Mouse (Mus musculus): Measurements from ENCODE around the gene Fbln2. TPM values are rescaled to one million over a fixed set of nuclear protein-coding genes. Genes with fewer than 3 reads are reported as not detected.
"Not testable (repeated sequence)": the region's sequence is repeated elsewhere in the genome, so short reads cannot be mapped to it uniquely, and the experiment has no call there.

Fbln2 gene
- total RNA-seq (2014; rRNA removed; ENCODE audit: low replicate concordance) (222 and 302 TPM in 2 replicates), polyA plus RNA-seq (2015; fragmentation: Nextera tagmentation; extraction: Ambion mirVana) (117 and 120 TPM in 2 replicates)

- not testable (repeated sequence) for H3K36me3 ChIP-seq (replicated peaks; ENCODE audit: control insufficient read depth, insufficient read depth, low read length); H3K27me3 ChIP-seq (ENCODE audit: control insufficient read depth, insufficient read depth, low read length); DNase-seq (ENCODE audit: low spot score); H3K9me3 ChIP-seq (replicated peaks; ENCODE audit: control insufficient read depth, low read length); ATAC-seq (ENCODE audit: insufficient read depth, low read depth)
- Histone ChIP-seq H3K4me3 (ENCODE audit: low read depth, low read length) (peak within 1 kb of the TSS; percentile 45), H3K27ac (ENCODE audit: low read depth) (peak within 1 kb of the TSS; percentile 70), H3K4me1 (ENCODE audit: control insufficient read depth, insufficient read depth) (peaks cover 22% of the 10 kb centered on the region), H3K9ac (replicated peaks; ENCODE audit: low read depth, low read length) (peak within 1 kb of the TSS; percentile 51), H3K4me2 (ENCODE audit: low read depth, low read length) (peak within 1 kb of the TSS; percentile 66)
These were observed at the start of gene Fbln2 for GRCm38 (mm10) chr6:91212155-91212554. Gene Fbln2, plus strand, starts transcription at chr6:91212455.

GRCm38 (mm10) chr6:91163195-91163911 lies 48.9 kb upstream of the Fbln2 start:
- peaks cover 11% of the 10 kb centered on the region; the same call in 1 of the 2 replicates for H3K4me1 ChIP-seq (ENCODE audit: control insufficient read depth, insufficient read depth)
- no peak for TF ChIP-seq CTCF (IDR thresholded peaks at IDR 0.05; ENCODE audit: low read depth)
- no peak for TF ChIP-seq EP300 (IDR thresholded peaks at IDR 0.05; ENCODE audit: low read depth)
- no peak for DNase-seq (ENCODE audit: low spot score)
- H3K9ac ChIP-seq (replicated peaks; ENCODE audit: low read depth, low read length) = no peak overlapping the region
- H3K9me3 ChIP-seq (replicated peaks; ENCODE audit: control insufficient read depth, low read length) = no peaks in the 10 kb centered on the region
- WGBS = 30% methylated on average over 5 of the region's 5 CpGs
- no peak overlapping the region for H3K4me3 ChIP-seq (ENCODE audit: low read depth, low read length)
- no peak overlapping the region for H3K27ac ChIP-seq (ENCODE audit: low read depth)
- H3K27me3 ChIP-seq (ENCODE audit: control insufficient read depth, insufficient read depth, low read length) = 0 out of 2 replicates have a peak, but pooled peaks cover 3% of the 10 kb centered on the region
- H3K36me3 ChIP-seq (replicated peaks; ENCODE audit: control insufficient read depth, insufficient read depth, low read length) = no peaks in the 10 kb centered on the region
- H3K4me2 ChIP-seq (ENCODE audit: low read depth, low read length) = no peak overlapping the region
- ATAC-seq (ENCODE audit: insufficient read depth, low read depth) = no peak

GRCm38 (mm10) chr6:91164584-91164983 lies 47.7 kb upstream of the Fbln2 start:
- WGBS = 75% methylated on average over 2 of the region's 2 CpGs
- no peak overlapping the region for H3K27ac ChIP-seq (ENCODE audit: low read depth)

GRCm38 (mm10) chr6:91165210-91165609 lies 47.0 kb upstream of the Fbln2 start:
- H3K4me2 ChIP-seq (ENCODE audit: low read depth, low read length) = no peak overlapping the region
- no peak overlapping the region for H3K4me3 ChIP-seq (ENCODE audit: low read depth, low read length)
- H3K4me1 ChIP-seq (ENCODE audit: control insufficient read depth, insufficient read depth) = peaks cover 9% of the 10 kb centered on the region; the same call in 1 of the 2 replicates
- ATAC-seq (ENCODE audit: insufficient read depth, low read depth) (no peak; the same call in 1 of the 2 replicates), DNase-seq (ENCODE audit: low spot score) (peak; percentile 52)
- H3K27me3 ChIP-seq (ENCODE audit: control insufficient read depth, insufficient read depth, low read length) = 0 out of 2 replicates have a peak, but pooled peaks cover 3% of the 10 kb centered on the region
- 35% methylated on average over 3 of the region's 3 CpGs for WGBS
- no peak overlapping the region for H3K27ac ChIP-seq (ENCODE audit: low read depth)
- H3K9me3 ChIP-seq (replicated peaks; ENCODE audit: control insufficient read depth, low read length) = no peaks in the 10 kb centered on the region
- TF ChIP-seq EP300 (IDR thresholded peaks at IDR 0.05; ENCODE audit: low read depth) = no peak
- peak; percentile 94 for TF ChIP-seq CTCF (IDR thresholded peaks at IDR 0.05; ENCODE audit: low read depth)
- no peak overlapping the region for H3K9ac ChIP-seq (replicated peaks; ENCODE audit: low read depth, low read length)
- no peaks in the 10 kb centered on the region for H3K36me3 ChIP-seq (replicated peaks; ENCODE audit: control insufficient read depth, insufficient read depth, low read length)

More at GRCm38 (mm10) chr6:91164584-91164983, 47.7 kb upstream of the Fbln2 start:
- Histone ChIP-seq H3K4me2 (ENCODE audit: low read depth, low read length) (no peak overlapping the region), H3K36me3 (replicated peaks; ENCODE audit: control insufficient read depth, insufficient read depth, low read length) (no peaks in the 10 kb centered on the region), H3K4me3 (ENCODE audit: low read depth, low read length) (no peak overlapping the region), H3K4me1 (ENCODE audit: control insufficient read depth, insufficient read depth) (peaks cover 11% of the 10 kb centered on the region; the same call in 1 of the 2 replicates), H3K9ac (replicated peaks; ENCODE audit: low read depth, low read length) (no peak overlapping the region), H3K27me3 (ENCODE audit: control insufficient read depth, insufficient read depth, low read length) (0 out of 2 replicates have a peak, but pooled peaks cover 3% of the 10 kb centered on the region), H3K9me3 (replicated peaks; ENCODE audit: control insufficient read depth, low read length) (no peaks in the 10 kb centered on the region)
- TF ChIP-seq CTCF (IDR thresholded peaks at IDR 0.05; ENCODE audit: low read depth) (no peak), EP300 (IDR thresholded peaks at IDR 0.05; ENCODE audit: low read depth) (no peak)
- ATAC-seq (ENCODE audit: insufficient read depth, low read depth) (no peak), DNase-seq (ENCODE audit: low spot score) (no peak)

- H3K27ac ChIP-seq (ENCODE audit: low read depth) = no peak overlapping the region
- no peaks in the 10 kb centered on the region for H3K4me1 ChIP-seq (ENCODE audit: control insufficient read depth, insufficient read depth)
- ATAC-seq (ENCODE audit: insufficient read depth, low read depth) (no peak), DNase-seq (ENCODE audit: low spot score) (no peak)
- no peaks in the 10 kb centered on the region for H3K9me3 ChIP-seq (replicated peaks; ENCODE audit: control insufficient read depth, low read length)
- no peak overlapping the region for H3K4me3 ChIP-seq (ENCODE audit: low read depth, low read length)
- no peak overlapping the region for H3K4me2 ChIP-seq (ENCODE audit: low read depth, low read length)
- no peak overlapping the region for H3K9ac ChIP-seq (replicated peaks; ENCODE audit: low read depth, low read length)
- WGBS = 41% methylated on average over 3 of the region's 3 CpGs
- no peaks in the 10 kb centered on the region for H3K36me3 ChIP-seq (replicated peaks; ENCODE audit: control insufficient read depth, insufficient read depth, low read length)
- TF ChIP-seq CTCF (IDR thresholded peaks at IDR 0.05; ENCODE audit: low read depth) (peak; percentile 39), EP300 (IDR thresholded peaks at IDR 0.05; ENCODE audit: low read depth) (no peak)
- H3K27me3 ChIP-seq (ENCODE audit: control insufficient read depth, insufficient read depth, low read length) = 0 out of 2 replicates have a peak, but pooled peaks cover 3% of the 10 kb centered on the region
These were observed 44.4 kb upstream of the Fbln2 start for GRCm38 (mm10) chr6:91167828-91168227.

Data from heart, postnatal 0 days (tissue).